Mouse (Mus musculus) embryo, embryonic 10 days (tissue): ENCODE results near the gene Ano4.

ENCODE experiments used
- DNase-seq: peaks from one replicate; pipeline ENCODE4 v3.0.0-alpha.2; 2015; ENCODE audit warnings: low spot score

Gene Ano4

DNA sequence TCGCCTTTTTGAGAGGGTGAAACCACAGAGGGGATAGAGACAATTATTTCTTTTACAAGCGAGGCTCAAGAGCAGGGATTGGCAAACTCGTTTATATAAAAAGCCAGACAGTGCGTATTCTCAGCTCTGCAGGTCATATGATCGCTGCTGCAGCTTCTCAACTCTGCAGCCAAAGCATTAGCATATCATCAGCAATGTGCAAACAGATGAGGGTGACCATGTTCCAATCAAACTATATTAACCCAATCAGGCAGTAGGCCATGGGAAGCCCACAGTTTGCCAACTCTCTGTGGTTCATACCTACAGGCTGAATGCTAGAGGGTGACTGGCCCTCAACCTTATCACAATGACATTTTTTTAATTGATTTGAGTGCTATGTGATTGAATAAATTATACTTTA lies 64.2 kb downstream of the Ano4 start:
- no peak for DNase-seq

DNA sequence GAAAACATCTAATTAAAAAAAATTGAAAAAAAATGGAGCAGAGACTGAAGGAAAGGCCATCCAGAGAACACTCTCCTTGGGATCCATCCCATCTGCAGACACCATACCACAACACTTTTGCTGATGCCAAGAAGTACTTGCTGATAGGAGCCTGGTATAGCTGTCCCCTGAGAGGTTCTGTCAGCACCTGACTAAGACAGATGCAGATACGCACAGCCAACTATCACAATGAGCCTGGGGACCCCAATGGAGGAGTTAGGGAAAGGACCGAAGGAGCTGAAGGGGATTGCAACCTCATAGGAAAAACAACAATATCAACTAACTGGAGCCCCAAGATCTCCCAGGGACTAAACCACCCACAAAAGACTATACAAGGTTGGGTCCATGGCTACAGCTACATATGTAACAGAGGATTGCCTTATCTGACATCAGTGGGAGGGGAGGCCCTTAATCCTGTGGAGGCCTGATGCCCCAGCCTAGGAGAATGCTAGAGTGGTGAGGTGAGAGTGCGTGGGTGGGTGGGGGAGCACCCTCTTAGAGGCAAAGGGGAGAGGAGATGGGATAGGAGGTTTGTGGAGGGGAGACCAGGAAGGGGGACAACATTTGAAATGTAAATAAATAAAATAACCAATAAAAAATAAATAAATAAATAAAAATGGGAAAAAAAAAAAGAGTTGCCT lies 71.4 kb downstream of the Ano4 start:
- no peak for DNase-seq

DNA sequence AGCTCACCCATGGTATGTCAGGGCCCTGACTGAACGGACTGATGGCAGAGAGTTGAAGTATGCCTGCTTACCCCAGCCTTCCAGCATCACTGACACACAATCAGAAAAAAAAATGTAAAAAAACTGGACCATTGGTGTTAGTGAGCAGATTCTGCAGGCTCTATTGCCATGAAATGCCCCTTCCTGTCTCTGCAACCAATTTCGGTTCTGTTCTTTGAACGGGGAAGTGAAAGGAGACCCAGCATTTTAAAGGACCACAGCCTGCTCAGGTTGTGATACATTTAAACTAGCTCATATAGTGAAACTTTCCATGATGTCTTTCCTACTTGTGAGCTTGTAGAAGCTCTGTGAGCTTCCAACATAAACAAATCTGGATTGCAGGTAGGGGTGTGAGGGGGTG lies 77.2 kb downstream of the Ano4 start:
- DNase-seq, result no peak

DNA sequence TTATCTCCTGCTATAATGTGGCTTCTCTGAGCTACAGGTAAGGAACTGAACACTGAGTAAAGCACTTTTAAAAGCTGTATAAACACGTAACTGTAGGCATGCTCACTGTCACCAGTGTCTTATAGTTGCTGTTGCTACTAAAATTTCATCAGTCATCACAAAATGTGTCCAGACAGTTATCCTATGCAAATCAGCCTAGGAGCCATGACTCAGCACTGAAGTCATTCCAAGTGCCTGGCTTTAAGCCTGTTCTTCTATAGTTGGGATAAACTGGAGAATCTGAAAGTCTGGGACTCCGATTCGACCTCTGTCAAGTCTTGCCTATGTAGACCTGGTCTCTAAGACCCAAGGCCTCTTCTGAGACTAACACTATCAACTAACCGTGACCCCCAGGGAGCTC lies 81.2 kb downstream of the Ano4 start:
- DNase-seq, result no peak

DNA sequence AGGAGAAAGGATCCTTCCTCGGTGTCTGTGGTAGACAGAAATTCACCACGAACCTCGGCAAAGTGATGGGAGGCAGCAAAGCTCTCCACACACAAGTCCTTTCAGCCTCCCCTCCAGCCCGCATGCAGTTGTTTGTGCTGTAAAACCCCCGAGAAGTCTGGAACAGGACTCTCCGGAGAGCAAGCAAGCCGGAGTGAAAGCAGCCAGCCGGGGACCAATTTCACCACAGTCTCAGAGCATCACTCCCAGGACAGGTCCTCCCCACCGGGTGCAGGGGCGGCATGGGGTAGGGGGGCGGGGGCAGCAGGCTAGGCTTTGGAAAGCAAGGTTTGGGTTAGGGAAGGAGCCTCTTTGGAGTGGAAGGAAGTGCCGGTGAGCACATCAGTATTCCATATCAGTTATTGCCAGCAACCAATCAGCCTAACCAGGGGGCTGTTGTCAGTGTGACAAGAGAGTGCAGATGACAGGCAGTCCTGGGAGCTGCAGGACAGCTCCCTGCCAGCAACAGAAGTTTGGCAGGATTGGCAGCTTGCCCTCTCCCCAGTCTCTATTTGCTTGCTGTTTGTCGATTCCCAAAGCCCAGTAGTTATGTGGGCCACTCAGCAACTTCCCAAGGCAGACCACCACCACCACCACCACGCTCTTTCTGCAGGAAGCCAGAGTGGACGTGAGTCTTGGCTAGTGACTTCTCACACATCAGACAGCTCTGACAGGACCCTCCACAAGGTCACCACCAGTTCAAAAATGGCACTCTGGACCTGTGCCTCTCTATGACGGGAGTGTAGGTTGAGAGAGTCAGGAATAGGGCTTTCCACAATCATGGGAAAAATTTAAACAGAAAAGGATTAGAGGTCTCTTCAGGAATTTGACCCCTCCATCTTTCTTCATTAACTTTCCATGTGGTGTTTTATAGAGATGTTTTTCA lies 86.8 kb downstream of the Ano4 start:
- peak; percentile 34 for DNase-seq

DNA sequence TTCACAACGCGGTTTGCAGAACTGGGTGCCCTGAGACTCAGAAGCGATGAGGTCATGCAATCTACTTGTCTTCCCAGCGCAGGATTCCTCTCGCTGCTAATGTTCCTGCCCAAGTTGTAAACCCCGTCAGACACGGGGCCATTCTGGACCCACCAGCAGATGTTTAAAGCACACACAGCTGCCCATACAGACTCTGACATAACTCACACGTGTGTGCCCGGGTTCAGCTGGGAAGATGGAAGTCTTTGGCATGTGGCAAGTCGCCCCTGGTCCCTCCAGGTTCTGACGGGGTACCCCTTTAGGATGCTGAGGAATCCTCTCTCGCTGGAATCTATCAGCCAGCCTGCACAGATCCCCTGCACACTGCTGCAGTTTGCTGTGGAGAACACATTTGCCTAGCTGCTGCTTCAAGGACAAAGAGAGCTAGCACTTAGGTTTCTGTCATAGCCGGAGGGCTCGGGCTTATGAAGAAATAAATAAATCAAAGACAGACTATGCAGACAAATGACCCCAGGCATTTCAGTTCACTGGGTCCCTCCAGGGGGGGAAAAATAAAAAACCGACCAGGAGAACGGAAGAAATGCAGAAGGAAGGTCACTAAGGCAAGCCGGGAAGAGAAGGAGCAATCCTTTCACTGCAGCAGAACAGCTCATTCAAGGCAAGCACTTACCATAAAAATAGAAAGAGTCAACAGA lies 87.7 kb downstream of the Ano4 start:
- peak; percentile 54 for DNase-seq

DNA sequence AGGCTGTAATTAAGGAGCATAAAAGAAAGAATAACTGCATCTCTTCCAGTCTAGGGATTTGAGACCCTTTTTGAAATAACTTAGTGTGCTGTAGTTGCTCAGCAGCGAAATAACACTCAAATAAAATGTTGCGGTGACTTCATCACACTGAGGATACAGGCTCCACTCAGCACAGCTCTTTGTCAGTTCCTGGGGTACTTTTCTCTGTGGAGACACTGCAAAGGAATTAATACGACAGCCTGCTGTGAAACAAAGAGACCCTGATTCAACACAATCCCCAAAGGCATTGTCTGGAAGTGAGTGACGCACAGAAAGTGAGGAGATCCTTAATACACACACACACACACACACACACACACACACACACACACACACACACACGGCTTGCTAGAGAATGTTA lies 89.8 kb downstream of the Ano4 start:
- DNase-seq, result no peak

DNA sequence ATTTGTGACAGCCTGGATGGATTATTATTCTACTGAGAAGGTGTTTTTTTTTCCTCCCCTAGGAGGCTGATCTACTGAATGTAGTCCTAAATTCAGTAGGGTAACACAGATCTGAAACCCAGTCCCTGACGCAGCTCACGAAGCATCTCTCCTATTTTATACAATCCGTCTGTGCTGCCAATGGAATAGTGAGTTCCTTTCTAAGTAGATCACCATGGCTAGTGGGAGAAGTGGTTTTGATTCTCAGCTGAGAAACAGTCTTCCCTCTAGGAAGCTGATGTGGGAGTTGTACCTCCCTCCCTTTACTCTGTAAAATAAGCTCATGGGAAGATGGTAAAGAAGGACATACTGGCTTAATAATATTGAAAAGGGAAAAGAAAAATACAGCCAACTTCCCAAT lies 90.8 kb downstream of the Ano4 start:
- no peak for DNase-seq

DNA sequence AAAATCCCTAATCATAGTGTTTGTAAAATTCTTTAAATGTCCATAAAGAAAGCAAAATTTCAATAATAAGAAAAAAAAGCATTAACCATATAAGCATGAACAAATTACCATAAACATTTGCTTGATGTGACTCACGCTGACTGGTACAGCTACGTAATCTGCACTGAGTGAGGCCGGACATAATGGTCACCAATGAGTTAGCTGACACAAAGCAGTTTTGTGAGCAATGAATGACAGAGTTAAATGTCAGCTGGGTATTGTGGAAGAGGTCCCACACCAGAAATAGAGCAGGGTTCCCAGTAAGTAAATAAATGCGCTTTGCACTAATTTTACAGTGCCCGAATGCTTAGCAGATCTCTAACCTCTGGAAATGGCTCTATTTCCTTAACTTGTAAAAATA lies 91.9 kb downstream of the Ano4 start:
- DNase-seq, result no peak

DNA sequence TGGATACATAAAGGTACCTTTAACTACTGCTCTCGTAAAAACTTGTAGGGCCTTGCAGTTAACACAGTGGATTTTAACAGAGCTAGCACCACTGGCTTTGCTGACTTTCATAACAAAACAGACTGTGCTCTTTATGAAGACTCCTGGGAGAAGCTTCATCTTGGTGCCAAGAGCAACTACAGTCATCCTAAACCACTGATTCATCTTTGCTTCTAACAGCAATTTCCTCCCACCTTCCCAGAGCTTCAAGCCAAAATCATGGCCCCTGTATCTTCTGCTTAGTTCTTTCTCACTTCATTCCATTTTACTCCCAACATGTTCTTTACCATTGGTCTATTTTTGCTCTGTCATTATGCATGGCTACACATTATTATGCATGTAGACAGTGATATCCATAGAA lies 100.8 kb downstream of the Ano4 start:
- DNase-seq, result no peak

DNA sequence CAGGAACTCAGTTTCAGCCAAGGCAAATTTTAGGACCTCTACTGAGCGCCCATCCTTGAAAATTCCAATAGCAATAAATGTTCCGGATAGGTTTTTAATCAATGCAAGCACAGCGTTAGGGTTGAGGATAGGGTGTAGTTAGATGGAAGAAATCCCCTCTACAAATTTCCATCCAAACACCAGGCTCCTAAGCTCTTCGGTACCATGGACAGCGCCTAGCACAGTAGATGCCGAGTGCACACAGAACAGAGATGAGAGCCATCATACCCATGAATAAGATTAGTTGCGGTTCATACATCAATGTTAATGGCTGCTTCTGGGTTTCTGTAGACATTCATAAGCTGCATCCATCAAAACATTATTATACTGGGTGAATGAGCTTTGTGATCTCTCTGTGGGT lies 120.0 kb downstream of the Ano4 start:
- peak; percentile 87 for DNase-seq

DNA sequence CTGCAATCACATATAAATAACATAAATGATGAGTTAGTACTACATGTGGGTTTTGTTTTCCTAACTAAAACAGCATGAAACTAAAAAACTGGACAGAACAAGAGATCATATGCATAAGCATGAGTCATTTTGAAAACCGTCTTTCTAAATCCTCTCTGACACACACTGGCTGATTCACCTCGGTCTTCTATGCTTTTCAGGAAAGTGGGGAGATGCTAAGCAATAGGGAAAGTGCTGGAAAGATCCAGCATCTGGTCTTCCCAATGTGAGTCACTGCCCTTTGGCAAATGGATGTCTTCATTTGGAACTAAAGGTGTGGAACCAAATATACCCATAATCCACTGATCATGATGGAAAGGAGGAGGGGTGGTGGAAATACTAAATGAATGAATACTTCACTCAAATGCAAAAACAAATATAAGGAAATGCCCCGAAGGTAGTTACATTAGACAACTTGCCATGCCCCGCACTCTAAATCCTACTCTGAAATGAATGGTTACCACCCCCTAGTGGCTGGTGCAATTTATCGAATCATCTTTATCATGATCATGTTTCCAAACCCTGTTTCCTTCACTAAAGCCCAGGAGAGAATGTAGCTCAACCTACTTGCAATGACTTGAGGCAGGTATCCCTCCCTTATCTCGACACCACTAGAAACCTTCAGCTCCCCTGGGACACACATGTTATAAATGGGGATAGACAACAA lies 122.1 kb downstream of the Ano4 start:
- DNase-seq, result no peak

DNA sequence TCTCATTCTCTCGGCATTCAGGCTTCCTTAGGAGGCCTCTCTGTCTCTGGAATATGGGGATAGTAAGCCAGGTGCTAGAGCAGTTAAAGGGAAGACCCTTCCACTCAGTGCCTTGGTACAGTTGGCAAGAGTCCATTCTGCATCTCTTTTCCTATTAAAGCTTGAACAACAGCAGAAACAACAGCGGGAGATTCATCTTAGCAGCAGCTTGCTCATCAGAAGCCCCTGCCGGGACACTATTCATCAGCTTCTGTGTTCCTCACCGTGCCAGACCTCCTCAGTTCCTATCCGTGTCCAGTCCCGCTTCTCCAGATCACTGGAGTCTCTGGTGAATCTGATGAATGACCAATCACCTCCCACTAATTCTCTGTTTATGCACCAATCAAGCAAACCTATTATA lies 128.5 kb downstream of the Ano4 start:
- DNase-seq, result no peak

DNA sequence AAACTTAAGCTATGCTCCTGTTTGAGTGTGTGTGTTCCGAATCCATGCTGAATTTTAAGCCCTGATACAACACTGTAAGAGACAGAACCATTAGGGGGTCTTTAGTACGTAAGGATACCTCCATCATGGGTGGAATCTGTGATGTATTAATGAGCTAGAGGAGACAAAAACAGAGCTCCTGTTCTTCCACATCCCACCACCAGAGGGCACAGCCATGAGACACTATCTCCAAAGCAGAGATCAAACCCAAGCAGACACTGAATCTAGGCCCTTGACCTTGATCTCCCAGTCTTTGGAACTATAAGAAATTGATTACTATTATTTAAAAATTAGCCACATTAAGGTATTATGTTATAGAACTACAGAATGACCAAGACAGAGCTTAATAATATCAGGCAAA lies 138.7 kb downstream of the Ano4 start:
- peak; percentile 55 for DNase-seq

DNA sequence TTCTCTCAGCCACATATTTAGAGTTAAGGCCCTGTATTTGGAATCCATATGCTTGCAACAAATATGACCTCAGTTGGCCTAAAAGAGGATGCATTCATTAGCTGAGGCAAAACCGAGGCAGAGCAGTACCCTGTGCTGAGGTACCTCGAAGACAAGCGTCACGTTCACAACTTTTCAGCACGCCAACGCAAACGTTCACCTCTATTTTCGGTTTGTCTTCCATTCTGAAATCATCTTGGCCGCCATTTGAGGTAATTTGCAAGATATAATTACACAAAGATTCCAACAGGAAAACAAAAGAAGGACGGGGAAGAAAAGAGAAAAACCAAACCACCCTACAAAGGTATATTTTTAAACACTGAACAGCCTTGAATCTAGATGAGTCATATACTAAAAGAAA lies 148.1 kb downstream of the Ano4 start:
- DNase-seq, result no peak

DNA sequence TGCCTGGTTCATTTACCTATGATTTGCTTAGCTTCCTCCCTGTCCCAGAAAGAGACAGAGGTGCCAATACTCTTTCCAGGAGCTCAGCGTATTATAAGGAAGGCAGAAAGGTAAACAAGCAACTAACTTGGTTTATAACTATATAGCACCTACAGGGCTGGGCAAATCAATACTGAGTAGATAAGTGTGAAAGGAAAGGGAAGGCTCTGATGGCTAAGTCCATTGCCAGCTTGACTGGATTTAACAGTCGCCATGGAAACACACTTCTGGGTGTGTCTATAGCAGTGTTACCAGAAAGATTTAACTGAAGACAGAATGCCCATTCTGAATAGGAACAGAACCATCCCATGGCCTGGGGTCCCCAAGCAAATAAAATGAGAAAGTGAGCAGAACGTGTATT lies 149.5 kb downstream of the Ano4 start:
- no peak for DNase-seq

DNA sequence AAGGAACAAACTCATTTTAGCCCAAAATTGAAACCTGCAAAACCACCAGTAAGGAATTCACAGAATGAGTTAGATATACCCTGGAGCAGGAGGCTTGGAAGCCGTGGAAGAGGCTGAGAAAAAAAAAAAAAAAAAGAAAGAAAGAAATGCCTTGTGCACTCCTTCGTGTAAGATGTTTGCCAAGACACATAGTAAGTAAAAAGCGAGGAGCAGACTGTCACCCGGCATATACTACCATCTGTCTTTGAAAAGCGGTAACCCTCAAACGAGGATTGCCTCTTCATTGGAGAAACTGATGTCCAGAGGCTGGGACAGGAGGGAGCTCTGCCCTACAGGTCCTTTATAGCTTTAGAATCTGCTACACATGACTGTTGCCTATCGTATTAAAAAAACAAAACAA lies 150.1 kb downstream of the Ano4 start:
- DNase-seq, result no peak

DNA sequence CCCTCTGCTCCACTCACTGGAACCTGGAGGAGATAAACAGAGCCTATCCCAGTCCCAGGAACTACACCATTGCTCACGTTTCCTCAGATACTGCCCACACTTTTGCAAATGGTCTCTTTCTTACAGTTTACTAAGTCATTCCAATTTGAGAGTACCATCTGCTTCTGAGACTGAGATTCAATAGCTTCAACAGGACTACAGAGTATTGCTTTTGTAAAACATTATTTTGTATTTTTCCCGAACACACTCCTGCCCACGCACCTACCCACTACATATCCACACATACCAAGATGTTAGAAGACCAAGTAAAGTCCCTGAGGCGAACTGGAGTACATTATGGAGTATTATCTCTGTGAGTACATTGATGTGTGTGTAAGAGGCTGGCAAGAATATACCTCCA lies 166.6 kb downstream of the Ano4 start:
- DNase-seq, result no peak

DNA sequence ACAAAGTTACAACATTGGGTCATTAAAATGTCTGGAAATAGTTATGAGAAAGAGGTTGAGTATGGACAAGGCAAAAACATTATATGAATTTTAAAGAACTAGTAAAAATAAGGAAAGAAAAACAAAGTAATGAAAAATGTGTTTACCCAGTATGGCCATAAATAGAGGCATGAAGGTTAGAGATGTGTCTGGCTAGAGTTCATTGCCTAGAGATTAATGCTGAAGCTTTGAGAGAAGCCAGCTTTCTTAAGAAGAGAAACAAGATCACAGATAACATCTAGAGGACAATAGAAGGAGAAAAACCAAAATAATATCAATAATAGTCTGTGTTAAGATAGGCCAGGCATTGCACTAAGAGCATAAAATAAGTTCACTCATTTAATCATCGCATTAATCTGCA lies 180.0 kb downstream of the Ano4 start:
- no peak for DNase-seq

DNA sequence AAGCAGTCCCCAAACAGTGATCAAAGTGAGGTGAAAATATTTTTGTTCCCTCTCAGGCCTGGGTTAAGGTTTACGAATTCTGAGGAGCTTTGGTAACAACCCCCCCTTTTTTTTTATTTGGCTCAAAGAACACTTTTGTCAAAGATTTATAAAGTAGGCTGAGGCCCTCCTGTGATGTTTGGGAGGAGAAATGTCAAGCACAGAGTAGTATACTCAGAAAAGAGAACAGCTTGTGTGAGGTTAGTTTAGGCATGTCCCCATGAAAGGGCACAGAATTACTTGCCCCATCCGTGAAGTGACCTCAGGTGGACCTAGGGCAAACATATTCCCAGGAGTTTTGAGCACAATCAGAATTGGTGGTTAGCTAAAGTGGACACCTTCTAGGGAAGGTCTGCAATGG lies 189.1 kb downstream of the Ano4 start:
- DNase-seq, result no peak

DNA sequence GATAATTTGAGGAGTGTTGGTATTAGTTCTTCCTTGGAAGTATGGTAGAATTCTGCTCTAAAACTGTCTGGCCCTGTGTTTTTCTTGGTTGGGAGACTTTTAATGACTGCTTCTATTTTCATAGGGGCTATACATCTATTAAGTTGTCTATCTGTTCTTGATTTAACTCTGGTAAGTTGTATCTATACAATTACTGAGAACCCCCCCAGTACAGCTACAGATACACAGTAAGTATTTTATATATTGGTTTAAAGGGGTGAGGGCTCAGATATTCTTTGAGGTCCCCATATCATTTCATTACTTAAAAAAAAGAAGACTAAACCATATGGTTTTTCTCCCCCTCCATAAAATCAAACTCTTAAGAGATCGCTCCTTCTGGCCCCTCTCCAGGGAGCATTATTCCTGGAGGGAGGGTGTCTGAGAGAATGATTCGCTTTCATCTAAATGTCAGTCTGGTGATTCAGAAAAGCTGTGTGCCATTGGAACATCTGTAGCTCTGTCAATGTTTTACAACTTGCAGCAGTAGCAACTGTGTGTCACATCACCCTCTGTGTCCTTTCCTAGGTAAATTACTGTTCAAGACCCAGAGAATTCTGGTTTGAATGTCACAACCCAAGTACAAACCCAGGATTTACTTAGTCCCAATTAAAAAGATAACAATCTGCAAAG lies 189.6 kb downstream of the Ano4 start:
- no peak for DNase-seq

DNA sequence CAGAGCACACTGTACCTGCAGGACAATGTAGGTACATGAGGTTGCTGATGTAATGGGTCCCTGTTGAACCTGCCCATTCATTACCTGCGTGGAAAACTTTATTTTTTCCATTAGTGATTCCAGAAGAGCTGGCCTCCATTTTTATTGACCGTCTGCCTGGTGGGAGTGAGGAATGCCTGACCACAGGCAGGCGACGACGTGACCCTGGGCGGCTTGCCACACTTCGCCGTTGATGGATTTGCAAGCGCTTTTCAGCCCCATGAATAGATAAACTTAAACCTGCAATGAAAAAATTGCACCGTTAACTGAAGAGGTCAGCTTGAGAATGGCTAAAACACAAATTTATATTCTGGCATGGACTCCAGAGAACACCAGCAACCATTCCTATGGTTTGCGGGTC lies 195.4 kb downstream of the Ano4 start:
- no peak for DNase-seq
